In the genomic region with DNA sequence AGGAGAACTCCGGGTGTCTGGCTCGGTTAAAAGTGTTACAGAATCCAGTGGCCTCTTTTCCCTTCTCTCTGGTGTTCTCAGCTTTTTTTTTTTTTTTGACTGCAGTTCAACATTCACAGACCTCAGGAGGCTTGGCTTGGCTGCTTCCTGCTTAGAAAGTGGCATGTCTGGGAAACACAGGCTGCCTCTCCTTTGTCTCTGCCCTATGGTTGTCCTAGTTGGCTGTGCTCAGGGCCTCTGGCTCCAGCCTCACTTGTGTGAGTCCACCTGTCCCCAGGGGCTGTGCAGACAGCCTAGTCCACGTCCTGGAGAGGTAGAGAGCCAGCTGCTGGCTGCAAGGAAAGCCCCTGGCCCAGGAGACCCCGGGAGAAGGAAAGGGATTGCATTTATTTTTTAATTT, we compare ENCODE assay signal across 10 mouse cellular contexts.
A peak's percentile ranks its signal among the peaks of the same experiment; 100 is the strongest.
DNase-seq lines count a peak whose midpoint lies in the region; ATAC-seq and TF ChIP-seq lines count a peak whose summit lies in the region.
"Had no signal": no experiment of that assay in that cellular context is flagged by ENCODE, and none has a peak within 500 bp of the region (broad histone marks: within the 10 kb centered on the region; RNA-seq: fewer than 3 reads in every experiment).

No protein-coding gene starts in this region.

- no peaks in the 10 kb centered on the region for H3K27me3 ChIP-seq in hindbrain, postnatal 0 days (ENCODE audit: insufficient read depth, low read length)
- no peaks in the 10 kb centered on the region for H3K27me3 ChIP-seq in hindbrain, embryonic 11.5 days (ENCODE audit: control insufficient read depth, insufficient read depth, low read length)
- no peaks in the 10 kb centered on the region for H3K27me3 ChIP-seq in midbrain, postnatal 0 days (ENCODE audit: insufficient read depth, low read length)

- no peaks in the 10 kb centered on the region for H3K36me3 ChIP-seq in hindbrain, postnatal 0 days (ENCODE audit: insufficient read depth, low read length)
- H3K36me3 ChIP-seq in hindbrain, embryonic 11.5 days (ENCODE audit: control insufficient read depth, insufficient read depth, low read length), result no peaks in the 10 kb centered on the region
- no peaks in the 10 kb centered on the region for H3K36me3 ChIP-seq in midbrain, postnatal 0 days (ENCODE audit: insufficient read depth, low read length)

- whole genome bisulfite sequencing in hindbrain, postnatal 0 days, result 33% methylated on average over 4 of the region's 4 CpGs
- 66% methylated on average over 4 of the region's 4 CpGs for WGBS in hindbrain, embryonic 11.5 days
- WGBS in midbrain, postnatal 0 days, result 45% methylated on average over 4 of the region's 4 CpGs

- no peaks in the 10 kb centered on the region for H3K9me3 ChIP-seq in hindbrain, postnatal 0 days (ENCODE audit: low read length)
- H3K9me3 ChIP-seq in hindbrain, embryonic 11.5 days (ENCODE audit: control insufficient read depth, low read length), result no peaks in the 10 kb centered on the region
- H3K9me3 ChIP-seq in midbrain, postnatal 0 days (ENCODE audit: low read length), result no peaks in the 10 kb centered on the region

- peak; percentile 71 for DNase-seq in hindbrain, postnatal 0 days (ENCODE audit: low spot score)
- DNase-seq in hindbrain, embryonic 11.5 days (ENCODE audit: low spot score), result no peak
- DNase-seq in right cerebral cortex, adult 18-20 months, result peak; percentile 15
- DNase-seq in right cerebral cortex, postnatal 25 days, result no peak
- DNase-seq in cerebellum, adult 11-12 months, result peak; percentile 27
- peak; percentile 80 for DNase-seq in midbrain, postnatal 0 days (ENCODE audit: low spot score)
- DNase-seq in c-Kit-positive CD71-positive TER-119-positive erythroid progenitor cells, embryonic 14.5 days (ENCODE audit: low spot score), result no peak
- DNase-seq: spleen, adult 18-20 months; thymus, postnatal 36 days had no signal

- H3K4me1 ChIP-seq in hindbrain, postnatal 0 days (ENCODE audit: insufficient read depth, low read length), result no peaks in the 10 kb centered on the region
- H3K4me1 ChIP-seq in hindbrain, embryonic 11.5 days (replicated peaks; ENCODE audit: control insufficient read depth, insufficient read depth, low read length), result no peaks in the 10 kb centered on the region
- H3K4me1 ChIP-seq in midbrain, postnatal 0 days (ENCODE audit: insufficient read depth, low read length), result peaks cover 3% of the 10 kb centered on the region; the same call in 1 of the 2 replicates

- no peak overlapping the region for H3K4me3 ChIP-seq in hindbrain, postnatal 0 days (ENCODE audit: low read length)
- no peak overlapping the region for H3K4me3 ChIP-seq in hindbrain, embryonic 11.5 days (ENCODE audit: low read depth, low read length)
- H3K4me3 ChIP-seq in midbrain, postnatal 0 days (ENCODE audit: low read depth, low read length), result no peak overlapping the region

- H3K4me2 ChIP-seq in hindbrain, postnatal 0 days (ENCODE audit: low read depth, low read length), result no peak overlapping the region
- no peak overlapping the region for H3K4me2 ChIP-seq in hindbrain, embryonic 11.5 days (replicated peaks; ENCODE audit: low read depth, low read length)
- no peak overlapping the region for H3K4me2 ChIP-seq in midbrain, postnatal 0 days (ENCODE audit: low read depth, low read length, poor library complexity, severe bottlenecking)

- H3K9ac ChIP-seq in hindbrain, postnatal 0 days (replicated peaks; ENCODE audit: low read length), result no peak overlapping the region
- no peak overlapping the region for H3K9ac ChIP-seq in hindbrain, embryonic 11.5 days (ENCODE audit: low read depth, low read length)
- H3K9ac ChIP-seq in midbrain, postnatal 0 days (replicated peaks; ENCODE audit: low read length, poor library complexity, severe bottlenecking), result no peak overlapping the region

- 0 out of 2 replicates have a peak overlapping the region, but pooled peaks have one; percentile 32 for H3K27ac ChIP-seq in hindbrain, postnatal 0 days
- no peak overlapping the region for H3K27ac ChIP-seq in hindbrain, embryonic 11.5 days (ENCODE audit: low read depth, low read length)
- peak overlapping the region; percentile 19; the same call in 1 of the 2 replicates for H3K27ac ChIP-seq in midbrain, postnatal 0 days (ENCODE audit: low read depth, low read length)

- ATAC-seq in hindbrain, postnatal 0 days, result peak; percentile 68
- ATAC-seq in hindbrain, embryonic 11.5 days (ENCODE audit: low FRiP score), result no peak
- no peak for ATAC-seq in midbrain, postnatal 0 days (ENCODE audit: low FRiP score)
- ATAC-seq in monocyte, adult 5-6 weeks (replicated peaks; ENCODE audit: insufficient number of reproducible peaks, low FRiP score, low TSS enrichment, poor library complexity, severe bottlenecking), result no peak

- no peak for TF ChIP-seq CTCF in hindbrain, postnatal 0 days (IDR thresholded peaks at IDR 0.05; ENCODE audit: low read depth)
- TF ChIP-seq CTCF in midbrain, postnatal 0 days (IDR thresholded peaks at IDR 0.05), result no peak

Comparison
In these comparisons a context has a peak if more than half of its experiments do, and no peak if none do; other contexts are left out.
1. DNase-seq: peak in hindbrain, postnatal 0 days (single experiment), right cerebral cortex, adult 18-20 months (single experiment), cerebellum, adult 11-12 months (single experiment) and midbrain, postnatal 0 days (single experiment); none in hindbrain, embryonic 11.5 days (single experiment), right cerebral cortex, postnatal 25 days (single experiment) and c-Kit-positive CD71-positive TER-119-positive erythroid progenitor cells, embryonic 14.5 days (single experiment).